Mouse (Mus musculus): ENCODE data around the gene C530008M17Rik.

C530008M17Rik gene

DNA sequence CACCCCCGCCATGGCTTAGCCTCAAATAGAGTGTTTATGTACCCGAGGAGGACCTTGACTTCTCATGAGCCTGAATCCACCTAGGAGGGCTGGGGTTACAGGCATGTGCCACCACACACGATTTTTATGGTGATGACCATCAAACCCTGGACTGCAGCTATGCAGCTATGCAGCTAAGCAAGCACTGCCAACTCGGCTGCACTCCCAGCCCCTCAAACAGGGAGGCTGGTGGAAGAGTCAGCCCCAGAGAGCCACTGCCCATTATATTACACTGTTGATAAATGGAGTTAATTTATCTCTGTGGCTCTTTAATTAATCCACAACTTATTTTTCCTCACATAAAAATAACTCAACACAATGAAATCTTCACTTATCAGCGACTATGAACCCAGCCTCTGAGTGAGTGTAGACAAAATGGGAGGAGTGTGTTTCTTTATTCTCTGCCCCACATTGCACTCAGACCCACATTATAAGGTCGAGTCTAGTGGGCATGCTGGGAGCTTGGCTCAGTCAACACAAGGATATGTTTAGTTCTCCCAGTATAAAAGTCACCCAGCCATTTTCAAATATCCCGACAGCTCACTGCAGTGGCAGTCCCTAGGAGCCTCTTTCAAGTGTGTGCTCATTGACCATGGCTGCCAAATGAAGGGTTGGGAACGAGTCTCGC is 117.3 kb downstream of the C530008M17Rik start:
- DNase-seq (ENCODE audit: low read depth) = no peak

DNA sequence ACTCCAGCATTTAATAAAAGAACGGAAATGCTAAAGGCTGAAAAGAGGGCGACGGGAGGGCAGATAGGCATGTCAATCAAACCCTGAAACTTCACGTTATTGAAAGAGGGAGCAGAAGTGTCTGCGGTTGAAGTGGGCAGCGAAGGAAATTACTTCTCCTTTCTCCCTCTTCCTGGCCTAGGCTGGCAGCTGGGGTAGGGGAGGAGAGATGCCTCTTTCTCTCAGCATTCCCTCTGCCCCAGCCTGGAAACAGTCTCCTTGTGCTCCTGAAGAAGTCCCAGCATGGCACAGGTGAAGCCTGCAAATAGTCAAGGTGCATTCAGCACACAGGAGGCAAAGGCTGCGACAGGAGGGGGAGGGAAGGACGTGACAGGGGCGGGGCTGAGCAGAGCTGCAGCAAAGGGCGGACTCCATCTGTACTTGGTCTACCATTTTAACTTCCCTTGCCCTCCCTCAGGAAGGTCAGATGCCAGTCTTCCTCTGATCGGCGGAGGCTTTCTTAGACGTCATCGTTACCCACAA is 122.8 kb downstream of the C530008M17Rik start:
- no peak for DNase-seq (ENCODE audit: low read depth)

DNA sequence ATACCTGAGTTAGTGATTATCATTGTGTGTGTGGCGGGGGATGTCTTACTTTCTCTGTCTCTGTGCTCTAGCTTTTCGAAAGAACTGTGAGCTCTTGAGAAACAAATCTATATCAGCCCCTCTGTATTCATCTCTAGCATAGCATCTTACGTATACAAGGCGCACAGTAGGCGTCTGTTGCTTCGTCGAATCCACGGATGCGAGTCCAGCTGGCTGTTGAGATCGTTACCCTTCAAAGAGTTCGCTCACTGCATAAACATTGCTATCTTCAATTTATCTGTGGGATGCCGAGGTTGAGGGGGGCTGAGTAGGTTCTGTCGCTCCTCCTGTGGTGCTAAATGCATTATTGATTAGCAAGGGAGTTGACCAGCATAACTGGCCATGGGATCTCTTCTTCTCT is 125.6 kb downstream of the C530008M17Rik start:
- DNase-seq (ENCODE audit: low read depth) = no peak

DNA sequence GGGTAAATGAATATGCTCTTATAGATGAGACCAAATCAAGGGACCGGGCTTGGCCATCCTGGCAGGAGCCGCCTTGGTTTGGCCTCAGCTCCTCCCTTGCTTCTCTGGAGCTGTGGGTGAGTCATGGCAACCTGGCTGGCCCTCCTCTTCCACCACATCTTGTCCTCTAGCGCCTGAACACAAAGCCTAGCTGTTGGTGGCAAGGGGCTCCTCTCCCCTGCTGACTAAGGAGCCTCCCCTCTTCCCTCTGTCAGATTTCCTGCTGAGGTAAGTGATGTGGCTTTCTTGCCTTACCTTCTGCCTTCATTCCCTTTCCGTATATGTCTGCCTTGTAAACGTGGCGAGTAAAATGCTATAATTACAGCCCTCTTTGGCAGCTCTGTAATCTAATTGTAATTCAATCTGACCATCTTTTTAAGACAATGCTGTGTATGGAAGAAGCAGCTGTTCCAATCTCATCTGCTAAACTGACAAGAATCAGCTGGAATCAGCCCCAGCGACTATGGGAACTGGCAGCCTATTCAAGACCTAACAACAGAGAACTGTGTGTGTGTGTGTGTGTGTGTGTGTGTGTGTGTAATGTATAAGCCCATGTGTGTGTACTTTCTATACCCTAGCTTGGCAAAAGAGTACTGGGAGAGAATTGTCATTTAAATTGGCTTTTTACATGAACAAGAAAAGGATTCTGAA is 126.2 kb downstream of the C530008M17Rik start:
- no peak for DNase-seq (ENCODE audit: low read depth)

DNA sequence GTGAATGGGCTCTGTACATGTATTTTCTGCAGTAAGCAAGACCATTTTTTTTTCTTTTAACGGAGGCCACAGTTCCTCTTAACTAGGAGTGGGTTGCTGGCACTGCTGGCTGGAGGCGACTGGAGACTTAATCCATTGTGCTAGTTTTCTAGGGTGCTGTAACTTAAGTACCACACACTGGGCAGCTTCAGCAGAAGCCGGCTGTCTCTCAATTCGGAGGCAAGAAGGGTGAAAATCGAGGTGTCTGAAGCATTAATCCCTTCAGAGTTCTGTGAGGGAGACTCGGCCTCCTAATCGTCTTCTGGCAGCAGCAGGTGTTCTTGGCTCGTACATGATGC is 126.8 kb downstream of the C530008M17Rik start:
- DNase-seq (ENCODE audit: low read depth) = no peak

DNA sequence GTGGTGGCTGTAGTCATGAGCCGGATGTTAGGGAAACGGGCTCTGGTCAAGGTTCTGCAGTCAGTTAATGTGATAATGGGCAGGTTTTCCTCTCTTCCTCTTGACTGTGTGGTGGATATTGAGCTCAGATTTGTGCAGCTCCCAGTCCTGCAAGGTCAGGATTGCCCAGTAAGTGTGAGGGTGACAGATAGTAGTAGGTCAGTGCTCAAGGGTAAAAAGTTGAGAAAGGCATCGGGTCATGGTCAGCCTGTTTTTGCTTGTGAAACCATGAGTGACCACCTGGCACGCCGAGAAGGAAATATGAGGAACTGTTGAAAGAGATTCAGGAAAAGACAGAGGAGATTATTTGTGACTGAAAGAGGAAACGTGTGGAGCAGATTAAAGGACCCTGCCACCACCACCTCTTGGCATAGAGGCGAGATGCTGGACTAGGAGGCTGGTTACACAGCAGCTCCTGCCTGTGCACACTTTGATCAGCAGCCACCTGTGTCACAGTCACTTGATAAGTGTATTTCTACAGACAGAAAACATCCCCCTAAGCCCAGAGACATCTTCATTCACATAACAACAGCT is 127.9 kb downstream of the C530008M17Rik start:
- DNase-seq (ENCODE audit: low read depth) = no peak

DNA sequence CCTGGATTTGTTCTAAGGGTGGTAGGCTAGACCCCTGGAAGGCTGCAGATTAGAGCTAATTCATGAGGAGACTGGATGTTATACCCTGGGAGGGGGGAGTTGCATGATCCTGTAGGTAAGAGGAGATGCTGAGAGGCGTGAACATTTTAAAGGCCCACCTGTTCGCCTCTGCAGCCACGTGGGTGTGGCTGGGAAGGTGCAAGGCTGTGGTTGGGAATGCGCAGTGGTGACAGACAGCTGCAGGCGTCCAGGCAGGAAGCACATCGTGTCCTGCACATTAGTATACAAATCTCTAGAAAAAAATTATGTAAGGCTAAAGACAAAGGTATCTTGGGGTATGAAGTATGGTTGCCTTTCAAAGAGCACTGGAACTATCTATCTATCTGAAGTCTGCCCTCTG is 128.7 kb downstream of the C530008M17Rik start:
- no peak for DNase-seq (ENCODE audit: low read depth)

DNA sequence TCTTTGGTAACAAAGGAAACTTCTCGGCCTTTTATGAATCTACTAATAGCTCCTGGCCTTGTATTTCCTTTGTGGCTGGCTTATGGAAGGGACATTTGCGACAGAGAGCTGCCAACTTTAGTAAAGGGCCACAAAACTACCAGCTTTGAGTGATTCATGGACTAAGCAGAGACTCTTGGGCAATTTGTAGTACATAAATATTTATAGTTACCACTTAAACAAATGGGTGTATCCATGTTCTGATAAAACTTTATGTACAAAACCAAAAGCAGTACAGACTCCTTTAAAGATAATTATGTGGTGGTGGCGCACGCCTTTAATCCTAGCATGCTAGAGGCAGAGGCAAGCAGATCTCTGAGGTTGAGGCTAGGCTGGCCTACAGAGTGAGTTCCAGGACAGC is 133.6 kb downstream of the C530008M17Rik start:
- DNase-seq (ENCODE audit: low read depth) = no peak

DNA sequence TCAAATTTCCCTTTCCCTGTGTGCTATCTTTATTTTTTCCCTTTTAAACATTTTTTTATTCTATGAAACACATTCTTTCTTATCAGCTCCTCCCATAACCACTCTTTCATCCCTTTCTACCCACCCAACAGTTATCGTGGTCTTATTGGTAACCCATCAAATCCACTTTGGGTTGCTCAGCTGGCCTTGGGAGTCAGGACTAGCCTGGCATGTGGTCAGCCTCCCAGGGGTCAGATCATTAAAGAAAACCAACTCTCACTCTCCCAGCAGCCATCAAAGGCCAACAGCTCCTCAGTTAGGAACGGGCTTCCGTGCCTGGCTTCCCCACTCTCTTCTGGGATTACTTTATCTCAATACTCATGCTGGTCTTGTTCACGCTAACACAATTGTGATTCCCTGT is 135.0 kb downstream of the C530008M17Rik start:
- no peak for DNase-seq (ENCODE audit: low read depth)

DNA sequence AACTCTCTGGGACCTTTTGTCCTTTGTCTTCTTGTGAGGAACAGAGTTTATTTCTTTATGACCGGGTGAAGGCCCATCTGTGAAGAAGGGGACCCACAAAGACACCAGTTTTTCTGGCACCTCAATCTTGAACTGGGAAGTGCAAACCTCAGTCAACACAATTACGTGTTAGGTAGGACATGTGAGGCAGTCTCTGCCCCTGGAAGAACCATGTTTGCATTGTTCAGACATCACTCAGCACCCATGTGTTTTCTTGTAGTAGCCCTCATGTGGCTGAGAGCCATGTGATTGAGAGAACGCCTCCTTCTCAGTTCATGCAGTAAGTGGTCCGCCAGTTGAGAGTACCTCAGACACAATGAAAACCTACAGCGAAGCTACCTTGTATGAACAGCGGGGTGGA is 136.4 kb downstream of the C530008M17Rik start:
- no peak for DNase-seq (ENCODE audit: low read depth)

DNA sequence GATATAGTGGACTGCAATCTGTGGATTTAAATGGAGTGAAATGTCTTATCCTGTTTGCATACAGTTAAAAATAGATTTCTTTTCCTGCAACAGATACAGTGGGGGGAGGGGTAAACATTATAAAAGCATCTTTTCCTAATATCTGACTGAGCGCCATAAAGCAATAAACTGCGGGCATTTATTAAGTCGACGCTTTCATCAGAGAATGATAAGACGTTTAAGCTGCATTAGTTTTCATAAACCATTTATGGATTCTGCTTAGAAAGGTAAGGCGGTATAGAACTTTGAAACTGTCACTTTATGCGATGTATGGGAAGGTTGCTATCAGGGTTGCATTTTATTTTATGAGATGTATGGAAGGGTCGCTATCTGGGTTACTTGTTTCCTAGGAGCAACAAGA is 141.7 kb downstream of the C530008M17Rik start:
- DNase-seq (ENCODE audit: low read depth) = no peak

DNA sequence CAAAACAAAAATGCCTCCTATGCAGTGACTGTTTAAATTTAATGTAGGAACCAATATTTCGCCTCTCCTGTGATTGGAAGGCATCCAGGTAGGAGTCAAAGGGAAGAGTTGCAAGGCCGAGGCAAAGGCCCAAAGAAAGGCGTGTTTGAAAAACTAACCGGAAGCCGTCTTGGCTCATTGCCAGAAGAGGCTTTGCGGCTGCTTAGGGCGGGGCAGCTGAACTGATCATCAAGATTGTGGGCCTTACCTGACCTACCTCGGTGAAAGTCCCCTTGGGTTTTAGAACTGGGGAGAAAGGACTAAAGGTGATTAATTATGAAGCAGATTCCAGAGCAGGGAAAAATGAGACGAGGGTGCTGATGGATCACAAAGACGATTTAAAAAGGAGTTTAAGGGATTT is 143.2 kb downstream of the C530008M17Rik start:
- no peak for DNase-seq (ENCODE audit: low read depth)

DNA sequence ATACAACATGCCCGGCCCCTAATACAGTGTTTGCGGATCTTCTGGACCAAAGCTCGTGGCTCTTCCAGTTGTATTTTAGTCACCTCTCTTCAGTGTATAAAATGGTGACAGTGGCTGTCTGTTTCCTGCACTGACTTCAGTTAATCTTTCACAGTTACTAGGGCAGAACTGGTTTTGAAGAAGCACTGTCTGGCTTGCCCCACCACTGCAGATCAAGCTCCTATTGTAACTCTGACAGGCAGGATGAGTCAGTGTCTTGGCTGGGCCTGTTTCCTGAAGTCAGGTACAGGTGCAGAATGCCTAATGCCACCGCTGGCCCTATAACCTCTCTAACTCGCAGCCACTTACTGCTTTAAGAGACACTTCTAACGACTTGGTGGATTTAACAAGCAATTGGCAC is 152.7 kb downstream of the C530008M17Rik start:
- no peak for DNase-seq (ENCODE audit: low read depth)

DNA sequence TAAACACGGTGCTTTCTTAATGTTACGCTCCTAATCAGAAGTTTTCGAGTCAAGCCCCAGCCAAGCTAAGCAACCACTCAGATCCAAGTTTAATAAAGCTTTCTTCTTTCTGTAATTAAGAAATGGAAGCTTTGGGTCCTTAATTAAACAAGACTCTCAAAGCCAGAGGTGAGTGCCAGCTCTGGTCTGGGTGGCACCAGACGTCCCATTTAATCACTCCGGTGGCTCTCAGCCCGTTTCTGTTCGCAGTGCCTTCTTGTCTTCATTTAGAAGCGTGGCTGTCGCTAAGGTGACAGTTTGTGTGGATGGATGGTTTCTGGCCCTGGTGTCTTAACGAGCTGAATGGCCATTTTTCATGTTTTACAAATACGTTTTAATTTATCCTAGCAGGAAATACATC is 158.7 kb downstream of the C530008M17Rik start:
- no peak for DNase-seq (ENCODE audit: low read depth)

DNA sequence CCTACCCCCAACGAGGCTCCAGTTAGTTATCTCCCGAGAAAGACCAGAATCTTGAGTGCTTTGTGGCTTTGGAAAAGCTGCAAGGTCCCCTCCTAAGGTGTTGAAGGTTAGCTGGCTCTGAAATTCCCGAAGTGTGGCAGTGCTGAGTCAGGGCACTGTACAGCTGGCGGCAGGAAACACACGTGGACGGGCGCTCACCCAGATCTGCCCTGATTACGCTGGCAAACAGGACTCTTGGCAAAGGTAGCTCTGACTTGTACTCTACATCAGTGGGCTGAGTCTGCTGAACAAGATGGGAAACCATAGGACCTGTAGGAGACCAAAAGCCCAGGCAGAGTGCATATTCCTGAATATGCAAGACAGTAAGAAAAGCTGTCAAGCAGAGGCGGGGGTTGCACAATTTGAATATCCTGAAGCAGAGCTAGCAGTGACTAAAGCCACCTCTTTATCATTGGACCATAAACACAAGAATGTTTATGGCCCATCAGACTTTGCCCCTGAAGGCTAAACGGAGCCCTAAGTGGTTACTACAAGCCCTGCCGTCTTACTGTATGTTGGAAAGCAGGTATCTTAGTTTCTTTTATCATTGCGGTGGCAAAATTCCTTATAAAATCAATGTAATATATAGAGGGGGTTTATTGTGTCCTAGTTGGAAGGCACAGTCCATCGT is 159.6 kb downstream of the C530008M17Rik start:
- peak; percentile 38 for DNase-seq (ENCODE audit: low read depth)

DNA sequence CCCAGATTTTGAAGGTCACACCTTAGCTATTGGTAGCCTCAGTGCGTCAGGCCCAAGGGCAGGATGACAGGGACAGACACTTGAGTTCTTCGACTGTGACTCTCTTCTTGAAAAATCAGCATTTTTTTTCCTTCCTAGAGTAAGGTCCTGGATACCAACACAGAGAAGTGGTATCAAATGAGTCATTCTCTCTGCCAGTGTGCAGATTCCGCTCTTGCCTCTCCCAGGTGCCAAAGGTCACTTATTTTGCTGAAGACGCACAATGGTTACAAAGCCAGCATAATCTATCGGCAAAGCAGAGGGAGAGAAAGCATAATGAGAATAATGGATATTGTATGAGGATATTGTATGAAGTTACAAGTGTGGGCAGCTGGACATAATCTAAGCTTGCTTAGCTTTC is 160.4 kb downstream of the C530008M17Rik start:
- DNase-seq (ENCODE audit: low read depth) = no peak

DNA sequence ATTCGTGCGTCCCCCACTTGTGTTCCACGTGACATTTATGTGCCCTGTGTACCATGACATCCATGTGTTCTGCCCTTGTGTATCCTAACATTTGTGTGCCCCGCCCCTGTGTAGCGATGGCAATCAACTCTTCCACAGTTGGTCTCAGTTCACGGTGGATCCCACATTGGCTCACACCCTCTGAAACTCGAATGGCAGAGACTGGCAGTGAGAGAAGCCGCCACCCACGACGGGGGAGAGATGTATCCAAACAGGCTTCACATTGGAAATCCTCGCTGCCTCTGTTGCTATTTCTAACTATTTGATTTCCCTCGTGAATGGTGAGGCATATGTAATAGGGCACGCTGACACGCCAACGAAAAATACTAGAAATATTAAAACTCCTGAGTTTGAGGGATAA is 161.4 kb downstream of the C530008M17Rik start:
- DNase-seq (ENCODE audit: low read depth) = no peak

DNA sequence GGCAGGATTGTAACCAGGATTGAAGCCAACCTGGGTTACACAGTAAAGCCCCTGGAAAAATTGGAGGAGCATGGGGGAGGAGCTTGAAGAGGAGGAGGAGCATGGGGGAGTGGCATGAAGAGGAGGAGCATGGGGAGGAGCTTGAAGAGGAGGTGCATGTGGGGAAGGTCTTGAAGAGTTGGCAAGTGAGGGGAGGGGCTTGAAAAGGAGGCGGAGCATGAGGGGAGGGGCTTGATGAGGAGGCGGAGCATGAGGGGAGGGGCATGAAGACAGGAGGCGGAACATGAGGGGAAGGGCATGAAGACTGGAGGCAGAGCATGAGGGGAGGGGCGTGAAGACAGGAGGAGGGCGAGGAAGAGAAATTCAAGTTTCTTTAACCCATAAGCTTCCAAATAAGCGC is 162.5 kb downstream of the C530008M17Rik start:
- DNase-seq (ENCODE audit: low read depth) = no peak

DNA sequence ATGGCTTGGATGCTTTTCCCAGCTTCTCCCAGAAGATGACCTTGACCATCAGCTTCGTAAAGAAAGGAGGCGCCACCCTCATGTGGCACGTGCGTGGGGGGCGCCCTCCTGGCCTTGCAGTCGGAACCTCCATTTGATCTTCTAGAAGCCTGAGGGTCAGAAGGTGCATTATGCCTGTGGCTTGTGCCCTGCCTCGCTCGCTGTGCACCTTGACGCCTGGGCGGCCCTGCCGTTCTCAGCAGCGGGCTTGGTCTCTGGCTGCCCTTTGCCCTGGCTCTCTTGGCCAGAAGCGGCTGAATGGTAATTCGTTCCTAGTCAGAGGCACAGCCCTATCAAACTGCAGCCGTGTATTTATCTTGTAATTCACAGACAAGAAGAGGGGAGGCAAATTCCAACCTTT is 165.8 kb downstream of the C530008M17Rik start:
- DNase-seq (ENCODE audit: low read depth) = no peak

DNA sequence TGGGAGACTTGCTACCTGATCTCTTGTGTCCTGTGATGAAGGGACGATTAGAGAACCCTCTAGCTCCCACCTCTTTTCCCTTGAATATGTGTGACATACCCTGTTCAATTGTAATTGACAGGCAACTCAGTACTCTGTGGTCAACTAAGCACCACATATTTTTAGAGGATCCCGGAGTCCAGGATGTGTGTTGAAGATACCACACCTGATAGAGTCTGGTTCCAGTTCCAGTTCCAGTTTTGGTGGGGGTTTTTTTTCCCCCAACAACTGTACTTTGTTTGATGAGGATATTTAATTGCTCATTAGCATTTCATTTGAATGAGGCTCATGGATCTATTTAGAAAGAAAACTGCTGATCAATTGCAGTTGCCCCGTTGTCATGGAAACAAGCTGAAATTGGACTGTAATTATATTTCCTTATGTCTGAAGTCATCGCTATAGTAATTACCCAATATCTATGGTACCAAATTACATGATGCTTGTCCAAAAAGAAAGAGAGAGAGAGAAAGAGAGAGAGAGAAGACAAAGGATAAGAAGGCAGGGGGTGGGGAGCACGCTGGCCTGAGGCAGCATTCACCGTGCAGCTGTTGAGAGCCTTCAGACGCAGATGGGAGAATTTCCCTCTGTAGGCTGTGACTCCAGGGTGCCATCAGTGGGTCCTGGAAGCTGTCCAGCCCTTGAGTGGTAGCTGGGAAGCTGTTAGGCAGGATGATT is 172.4 kb downstream of the C530008M17Rik start:
- DNase-seq (ENCODE audit: low read depth) = no peak

DNA sequence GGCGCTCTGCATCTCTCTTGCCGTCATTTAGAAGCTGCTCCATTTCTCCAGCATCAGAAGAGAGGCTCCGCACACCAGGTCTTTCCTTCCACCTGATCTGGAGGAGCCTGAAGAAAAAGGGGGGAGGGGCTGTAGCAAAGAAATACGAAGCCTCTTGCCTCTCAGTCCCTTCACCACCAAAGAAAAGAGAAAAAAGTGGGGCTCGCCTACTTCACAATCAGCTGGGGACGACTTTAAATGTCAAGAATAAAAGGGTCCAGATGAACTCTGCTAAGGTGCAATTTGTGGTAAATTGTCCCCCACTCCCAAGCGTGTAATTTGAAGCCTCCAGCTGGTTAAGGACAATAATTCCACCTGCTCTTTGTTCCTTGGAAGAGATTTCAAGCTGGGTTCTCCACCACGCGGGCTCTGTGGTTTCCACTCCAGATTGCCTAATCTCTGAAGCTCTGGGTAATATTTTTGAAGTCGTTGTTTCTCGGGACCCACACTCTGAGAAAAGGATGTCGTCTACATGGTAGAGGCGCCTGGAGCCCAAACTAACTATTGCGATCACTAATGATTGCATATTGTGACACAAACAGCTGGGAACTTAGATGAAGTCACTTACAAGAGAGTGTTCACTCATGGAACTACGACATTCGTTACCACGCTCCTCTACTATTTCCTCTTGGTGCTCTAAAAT is 176.4 kb downstream of the C530008M17Rik start:
- no peak for DNase-seq (ENCODE audit: low read depth)

DNA sequence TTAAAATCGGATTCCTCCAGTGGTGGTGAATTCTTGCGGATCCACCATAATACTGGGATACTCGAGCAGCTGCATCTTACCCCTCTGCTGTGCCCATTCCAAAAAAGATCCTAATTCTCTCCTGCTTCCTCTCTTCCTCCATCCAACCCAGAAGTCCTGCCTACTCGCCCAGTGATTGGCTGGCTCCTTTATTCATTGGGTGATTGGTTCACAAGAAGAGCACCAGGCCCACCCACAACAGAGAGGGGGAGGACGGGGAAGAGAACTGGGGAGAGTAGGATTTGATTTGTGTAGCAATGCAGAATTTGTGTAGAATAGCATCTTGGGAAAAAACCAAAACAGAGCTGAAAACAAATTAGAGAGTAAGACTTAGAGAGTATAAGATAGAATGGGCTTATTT is 180.7 kb downstream of the C530008M17Rik start:
- no peak for DNase-seq (ENCODE audit: low read depth)

Measured in fibroblast of lung, adult 2 months (primary cell).